Mouse (Mus musculus): ENCODE results near the gene Tas2r143.

GRCm38 (mm10) chr6:42399938-42400337 lies at the start of gene Tas2r143:
- no peak for TF ChIP-seq GATA1 (IDR thresholded peaks at IDR 0.05; ENCODE audit: low read length)
- TF ChIP-seq TAL1 (IDR thresholded peaks at IDR 0.05; ENCODE audit: low read length): no peak
